Mouse (Mus musculus) kidney, adult 8-10 months (tissue): ENCODE results near the gene Gbe1.

Source experiments
- DNase-seq, 2 experiments: peaks; one replicate each; pipeline ENCODE4 v3.0.0; 2022

Gbe1 gene

GRCm38 (mm10) chr16:70358326-70358725 lies 44.6 kb downstream of the Gbe1 start:
- no peak for DNase-seq

DNA sequence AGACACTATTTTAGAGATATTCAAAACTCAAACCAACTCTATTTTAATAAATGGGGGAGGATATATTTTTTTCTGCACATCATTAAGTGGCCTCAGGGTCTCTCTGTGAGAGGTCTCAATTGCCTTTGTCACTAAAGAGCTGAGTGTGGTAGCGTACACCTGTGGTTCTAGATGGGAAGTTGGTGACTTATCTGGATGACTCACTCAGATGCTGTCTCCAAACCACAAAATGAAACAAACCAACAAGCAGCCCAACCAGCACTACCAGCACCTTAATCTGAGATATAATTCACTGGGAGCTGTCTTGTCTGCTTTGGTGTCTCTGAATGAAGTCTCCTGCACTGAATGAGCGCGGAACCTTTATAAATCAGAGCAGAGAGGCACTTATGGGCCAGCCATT lies 51.5 kb downstream of the Gbe1 start:
- no peak for DNase-seq

DNA sequence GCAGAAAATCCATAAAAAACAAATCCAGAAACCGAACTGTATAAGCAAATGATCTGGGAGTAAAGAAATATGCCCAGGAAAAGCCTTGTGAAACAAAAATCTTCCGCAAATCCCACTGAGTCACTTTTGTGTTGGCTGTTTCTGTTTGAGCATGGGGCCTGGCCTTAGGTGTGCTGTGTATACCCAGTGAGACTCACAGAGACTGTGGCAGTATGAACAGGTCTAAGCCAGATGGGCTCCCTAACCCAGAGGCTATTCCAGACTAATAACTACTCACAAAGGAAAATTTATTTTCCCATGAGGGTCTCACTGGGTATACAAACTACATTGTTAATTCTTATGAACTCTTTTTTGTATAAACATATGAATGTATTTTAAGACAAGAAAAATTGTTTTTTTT lies 67.3 kb downstream of the Gbe1 start:
- DNase-seq = no peak

- DNase-seq = no peak
These were observed 71.7 kb downstream of the Gbe1 start for GRCm38 (mm10) chr16:70385494-70385893.

DNA sequence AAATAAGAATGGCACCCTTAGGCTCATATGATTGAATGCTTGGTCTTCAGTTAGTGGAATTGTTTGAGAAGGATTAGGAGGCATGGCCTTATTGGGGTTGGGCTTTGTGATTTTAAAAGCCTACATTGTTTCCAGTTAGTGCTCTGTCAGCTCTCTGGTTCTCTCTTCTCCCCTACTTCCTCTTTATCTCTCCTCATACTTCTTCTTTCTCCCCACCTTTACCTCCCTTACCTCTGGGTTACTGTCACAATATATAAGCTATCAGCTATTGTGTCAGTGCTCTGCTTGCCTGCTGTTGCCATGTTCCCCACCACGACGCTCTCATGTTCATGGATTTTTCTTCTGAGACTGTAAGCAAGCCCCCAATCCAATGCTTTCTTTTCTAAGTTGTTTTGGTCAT lies 73.6 kb downstream of the Gbe1 start:
- DNase-seq = no peak

DNA sequence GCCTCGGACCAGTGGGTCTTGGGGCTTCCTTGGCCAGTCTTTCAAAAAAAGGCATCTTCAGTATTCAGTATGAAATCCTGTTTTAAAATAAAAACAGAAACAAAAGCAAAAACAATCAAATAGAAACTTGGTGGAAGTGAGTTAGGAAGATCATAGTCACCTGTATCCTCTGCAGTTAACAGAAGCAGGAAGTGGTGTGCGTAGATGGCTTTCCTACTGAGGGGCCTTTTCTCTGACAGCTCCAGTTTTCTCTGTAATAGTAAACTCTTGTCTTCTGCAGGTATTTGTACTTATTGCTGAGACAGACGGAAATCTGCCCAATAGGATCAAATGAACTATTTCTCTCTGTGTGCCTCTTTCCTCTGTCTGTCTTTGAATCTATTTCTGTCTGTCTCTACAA lies 81.5 kb downstream of the Gbe1 start:
- no peak for DNase-seq

GRCm38 (mm10) chr16:70407780-70408179 lies 94.0 kb downstream of the Gbe1 start:
- DNase-seq = no peak

- DNase-seq = no peak
These were observed 107.3 kb downstream of the Gbe1 start for GRCm38 (mm10) chr16:70421077-70421476.

DNA sequence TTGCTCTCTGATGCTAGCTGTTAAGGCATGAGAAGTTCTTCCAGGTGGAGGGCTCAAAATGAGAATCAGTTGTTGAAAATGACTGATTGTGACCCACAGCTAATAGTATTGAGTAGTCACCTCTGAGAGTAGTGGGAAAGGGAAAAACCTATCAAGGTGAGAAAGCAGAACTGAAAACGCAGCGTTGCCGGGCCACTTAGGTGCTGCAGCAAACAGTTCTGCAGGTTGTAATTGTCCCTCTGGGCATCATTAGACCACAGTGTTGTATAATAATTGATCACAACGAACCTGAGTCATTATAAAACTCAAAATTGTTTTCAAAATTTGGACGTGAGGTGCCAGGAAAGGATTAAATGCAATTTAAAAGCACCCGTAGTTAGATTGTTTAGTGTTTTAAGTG lies 135.8 kb downstream of the Gbe1 start:
- no peak for DNase-seq

- no peak for DNase-seq
These were observed 161.8 kb downstream of the Gbe1 start for GRCm38 (mm10) chr16:70475583-70475982.

GRCm38 (mm10) chr16:70476161-70476560 lies 162.4 kb downstream of the Gbe1 start:
- DNase-seq = no peak

DNA sequence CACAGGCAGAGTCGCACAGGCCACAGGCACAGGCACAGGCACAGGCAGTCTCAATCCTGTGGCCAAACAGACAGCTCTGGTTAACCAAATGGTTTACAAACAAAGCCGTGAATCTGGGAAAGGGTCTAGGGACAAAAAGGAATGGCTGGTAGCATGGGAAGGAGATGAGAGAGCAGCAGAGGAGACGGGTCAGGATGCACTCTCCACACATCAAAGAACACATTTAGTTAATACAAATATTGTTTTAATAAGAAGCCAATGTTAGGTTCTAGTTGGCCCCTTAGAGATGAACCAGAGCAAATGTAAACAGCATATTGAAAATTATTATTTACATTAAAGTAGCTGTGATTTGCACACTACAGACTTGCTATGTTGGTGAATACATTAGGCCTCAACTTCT lies 166.7 kb downstream of the Gbe1 start:
- no peak for DNase-seq

DNA sequence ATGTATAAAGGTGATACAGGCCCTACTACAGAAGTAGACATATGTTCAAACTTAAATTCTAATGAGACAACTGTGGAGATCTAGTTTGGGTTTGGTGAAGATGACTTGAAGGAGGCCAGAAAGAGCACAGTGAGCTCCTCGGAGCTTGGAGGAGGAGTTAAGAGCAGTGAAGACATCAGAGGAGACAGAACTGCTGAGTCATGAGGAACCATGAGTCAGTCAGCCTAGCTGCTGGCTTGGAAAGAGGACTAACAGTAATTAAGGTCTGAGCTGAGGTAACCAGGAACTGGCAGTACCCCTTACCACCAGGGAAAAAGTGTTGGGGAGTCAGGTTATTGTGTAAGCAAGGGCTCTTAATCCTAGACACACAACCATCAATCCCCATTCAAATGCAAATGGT lies 192.7 kb downstream of the Gbe1 start:
- DNase-seq = no peak

- DNase-seq = no peak
These were observed 197.2 kb downstream of the Gbe1 start for GRCm38 (mm10) chr16:70510938-70511337.

DNA sequence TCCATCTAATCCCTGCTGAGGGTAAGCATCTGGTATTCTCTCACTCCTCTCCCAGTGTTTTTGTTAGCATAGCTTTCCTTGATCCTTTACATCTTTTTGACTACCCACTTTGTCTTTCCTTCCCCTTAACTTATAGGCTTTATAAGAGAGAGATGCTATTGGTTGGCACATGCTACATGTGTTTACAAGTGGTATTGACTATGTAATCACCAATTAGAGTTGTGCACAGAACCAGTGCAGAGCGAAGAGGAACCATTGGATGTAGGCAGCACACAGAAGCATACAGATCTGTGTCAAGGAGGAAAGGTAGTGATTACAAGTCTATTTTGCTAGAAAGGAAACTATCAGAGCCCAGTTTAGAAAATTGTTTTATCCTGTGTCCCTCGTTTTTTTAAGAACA lies 209.1 kb downstream of the Gbe1 start:
- DNase-seq = no peak

DNA sequence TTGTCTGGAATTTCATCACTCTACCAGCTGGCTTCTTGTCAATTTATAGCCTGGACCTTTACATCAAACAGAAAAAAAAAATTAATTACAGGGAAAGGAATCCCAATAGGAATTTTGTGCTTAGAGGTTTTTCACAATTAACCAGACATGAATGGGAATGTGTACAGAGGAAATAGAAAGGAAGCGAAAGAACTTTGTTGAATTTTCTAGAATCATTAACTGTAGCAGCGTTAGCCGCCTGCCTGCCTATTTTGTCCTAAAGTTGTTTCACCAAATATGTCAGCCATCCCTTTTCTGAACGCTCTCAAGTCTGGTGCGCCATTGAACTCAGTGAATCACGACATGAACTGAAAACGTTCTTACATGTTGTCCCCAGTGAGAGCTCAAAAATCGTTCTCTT lies 209.8 kb downstream of the Gbe1 start:
- no peak for DNase-seq

GRCm38 (mm10) chr16:70524273-70524672 lies 210.5 kb downstream of the Gbe1 start:
- no peak for DNase-seq

GRCm38 (mm10) chr16:70527224-70527623 lies 213.5 kb downstream of the Gbe1 start:
- no peak for DNase-seq

DNA sequence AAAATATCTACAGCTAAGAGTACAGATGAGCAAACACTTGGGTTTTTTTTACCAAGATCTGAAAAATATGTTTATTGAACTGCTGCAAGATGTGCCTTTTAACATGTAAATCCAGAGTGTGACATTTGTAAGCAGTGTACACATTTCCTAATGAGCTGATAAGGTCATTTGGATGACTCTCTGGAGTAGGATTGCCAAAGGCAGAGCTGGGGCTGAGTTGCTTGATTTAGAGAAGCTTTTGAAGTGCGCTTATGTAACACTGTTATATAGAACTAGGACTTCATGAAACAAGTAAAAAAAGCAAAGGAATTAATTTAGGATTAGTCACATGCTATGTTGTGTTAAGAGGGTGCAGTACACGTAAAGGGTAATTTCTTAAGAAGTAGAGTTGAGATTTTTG lies 221.5 kb downstream of the Gbe1 start:
- DNase-seq = no peak

DNA sequence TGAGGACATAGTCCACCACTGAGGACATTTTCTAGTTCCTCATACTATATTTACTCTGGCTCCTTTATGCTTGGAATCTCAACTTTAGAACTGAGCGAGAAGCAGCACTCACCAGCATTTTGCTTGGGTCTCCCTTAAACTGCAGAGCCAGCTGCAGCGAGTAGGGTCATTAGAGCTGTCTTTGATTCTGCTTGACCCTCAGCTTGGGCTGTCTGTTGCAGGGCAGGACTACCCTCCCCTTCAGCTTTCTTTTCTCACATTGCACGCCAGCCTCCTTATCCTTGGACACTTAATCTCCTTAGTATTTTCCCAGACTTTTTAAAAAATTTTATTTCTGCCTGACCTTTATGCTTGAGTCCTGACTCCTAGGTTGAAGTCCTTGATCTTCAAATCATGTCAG lies 237.1 kb downstream of the Gbe1 start:
- DNase-seq = no peak

GRCm38 (mm10) chr16:70561635-70562348 lies 248.0 kb downstream of the Gbe1 start:
- peak; percentile 11 to 24 for DNase-seq

DNA sequence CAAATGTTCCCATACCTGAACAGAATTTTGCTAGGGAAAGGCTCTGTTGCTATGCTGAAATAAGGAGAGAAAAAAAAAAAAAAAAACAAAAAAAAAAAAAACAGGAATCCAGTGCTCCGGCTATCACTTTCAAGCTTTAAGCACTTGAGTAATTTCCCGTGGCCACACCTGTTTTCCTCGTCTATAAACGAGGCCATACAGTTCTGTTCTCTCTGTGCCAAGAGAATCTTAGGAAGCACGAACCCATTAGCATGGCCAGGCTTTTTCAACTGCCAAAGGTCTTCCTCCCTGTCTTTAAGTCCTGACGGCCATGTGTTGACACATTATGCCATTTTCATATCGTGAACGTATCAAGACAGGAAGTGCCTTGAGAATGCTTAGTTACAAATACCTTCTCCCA lies 248.8 kb downstream of the Gbe1 start:
- DNase-seq = no peak

- DNase-seq = no peak
These were observed 249.7 kb downstream of the Gbe1 start for GRCm38 (mm10) chr16:70563456-70563855.

- DNase-seq = peak; percentile 24 to 33
These were observed 254.9 kb downstream of the Gbe1 start for GRCm38 (mm10) chr16:70568341-70569265.
